Mouse (Mus musculus) thymus, adult 2 months (tissue): ENCODE measurements around the gene Galnt15.
"Not testable (repeated sequence)": the region's sequence is repeated elsewhere in the genome, so short reads cannot be mapped to it uniquely, and the experiment has no call there.

Experiments
- CTCF ChIP-seq: fragments of 200-500 bp; IDR thresholded peaks from 2 replicates; pipeline ENCODE4 v1.5.1; 2012; ENCODE audit warnings: mild to moderate bottlenecking, control low read depth, low read length, moderate library complexity, borderline replicate concordance; ENCODE audit not compliant: control insufficient read depth, poor library complexity, insufficient read depth; ENCODE audit errors: extremely low read depth
- POLR2A ChIP-seq: fragments of 200-500 bp; IDR thresholded peaks from 2 replicates; pipeline ENCODE4 v1.6.1; 2012; ENCODE audit warnings: mild to moderate bottlenecking, low read length, control low read depth, moderate library complexity; ENCODE audit not compliant: control insufficient read depth, poor library complexity, insufficient read depth; ENCODE audit errors: extremely low read depth

- not testable (repeated sequence) for TF ChIP-seq CTCF, POLR2A
Observed at GRCm38 (mm10) chr14:32087584-32088248, 58.9 kb downstream of the Galnt15 start.
